Mouse (Mus musculus): ENCODE results near the gene Mlh3. TPM values are rescaled to one million over a fixed set of nuclear protein-coding genes. Genes with fewer than 3 reads are reported as not detected.

Gene Mlh3
- 1 to 10 TPM; 8.3 to 8.6 TPM for total RNA-seq (2021)
- long read RNA-seq, experiment 1, full-length matches to known transcripts: 1 of 2 reads
- long read RNA-seq, experiment 1, partial matches to known transcripts: 1 of 2 reads
- long read RNA-seq, experiment 1, other reads (novel, unspliced or antisense): 0 of 2 reads
- long read RNA-seq, experiment 2, partial matches to known transcripts: 1 of 3 reads
- long read RNA-seq, experiment 2, other reads (novel, unspliced or antisense): 2 of 3 reads

- peak; percentile 85 to 86 for DNase-seq
- intact Hi-C loops (cut with DNase I): no loop called here
Measured at GRCm38 (mm10) chr12:85270319-85270718, at the start of gene Mlh3. Mlh3 (minus strand) TSS chr12:85270599.

- DNase-seq: peak in 1 of 2 experiments; percentile 21
- intact Hi-C loops (cut with DNase I): no loop called here
Measured at GRCm38 (mm10) chr12:85308651-85309050, 38.3 kb upstream of the Mlh3 start.

- intact Hi-C loops (cut with DNase I): loop anchor here (1.0 to 2.0 kb wide), 3 partner anchors 136 to 213 kb away; no protein-coding TSS in a partner anchor
- peak; percentile 87 to 93 for DNase-seq
Measured at GRCm38 (mm10) chr12:85305247-85305892, 35.0 kb upstream of the Mlh3 start.

GRCm38 (mm10) chr12:85304725-85305124, 34.3 kb upstream of the Mlh3 start:
- DNase-seq: no peak
- intact Hi-C loops (cut with DNase I): loop anchor here (1.0 to 2.0 kb wide), 3 partner anchors 135 to 212 kb away; no protein-coding TSS in a partner anchor

GRCm38 (mm10) chr12:85303256-85303655, 32.9 kb upstream of the Mlh3 start:
- intact Hi-C loops (cut with DNase I): no loop called here
- no peak for DNase-seq

- no peak for DNase-seq
- intact Hi-C loops (cut with DNase I): no loop called here
Measured at GRCm38 (mm10) chr12:85298835-85299180, 28.4 kb upstream of the Mlh3 start.

- intact Hi-C loops (cut with DNase I): no loop called here
- DNase-seq: no peak
Measured at GRCm38 (mm10) chr12:85298127-85298834, 27.9 kb upstream of the Mlh3 start.

GRCm38 (mm10) chr12:85297345-85297997, 27.1 kb upstream of the Mlh3 start:
- intact Hi-C loops (cut with DNase I): no loop called here
- DNase-seq: no peak

- no peak for DNase-seq
- intact Hi-C loops (cut with DNase I): no loop called here
Measured at GRCm38 (mm10) chr12:85296915-85297314, 26.5 kb upstream of the Mlh3 start.

- DNase-seq: no peak
- intact Hi-C loops (cut with DNase I): no loop called here
Measured at GRCm38 (mm10) chr12:85295506-85295905, 25.1 kb upstream of the Mlh3 start.

GRCm38 (mm10) chr12:85292906-85293305, 22.5 kb upstream of the Mlh3 start:
- DNase-seq: no peak
- intact Hi-C loops (cut with DNase I): no loop called here

GRCm38 (mm10) chr12:85292288-85292687, 21.9 kb upstream of the Mlh3 start:
- intact Hi-C loops (cut with DNase I): no loop called here
- DNase-seq: no peak

GRCm38 (mm10) chr12:85291541-85291940, 21.1 kb upstream of the Mlh3 start:
- no peak for DNase-seq
- intact Hi-C loops (cut with DNase I): no loop called here

- DNase-seq: no peak
- intact Hi-C loops (cut with DNase I): no loop called here
Measured at GRCm38 (mm10) chr12:85290633-85291032, 20.2 kb upstream of the Mlh3 start.

- intact Hi-C loops (cut with DNase I): loop anchor here (5.0 kb wide), 2 partner anchors 117 to 147 kb away; no protein-coding TSS in a partner anchor
- DNase-seq: peak in 1 of 2 experiments; percentile 50
Measured at GRCm38 (mm10) chr12:85289157-85290000, 19.0 kb upstream of the Mlh3 start.

- peak; percentile 91 for DNase-seq
- intact Hi-C loops (cut with DNase I): loop anchor here (5.0 kb wide), 2 partner anchors 116 to 146 kb away; no protein-coding TSS in a partner anchor
Measured at GRCm38 (mm10) chr12:85288486-85289156, 18.2 kb upstream of the Mlh3 start, which contains the start of gene Zc2hc1c. Zc2hc1c (plus strand) TSS chr12:85288591.

- peak; percentile 57 to 62 for DNase-seq
- intact Hi-C loops (cut with DNase I): loop anchor here (5.0 kb wide), 2 partner anchors 116 to 146 kb away; no protein-coding TSS in a partner anchor
Measured at GRCm38 (mm10) chr12:85287809-85288485, 17.5 kb upstream of the Mlh3 start, which contains the start of gene Acyp1. Acyp1 (minus strand) TSS chr12:85288438.

GRCm38 (mm10) chr12:85286941-85287340, 16.5 kb upstream of the Mlh3 start:
- intact Hi-C loops (cut with DNase I): loop anchor here (5.0 kb wide), 2 partner anchors 115 to 145 kb away; no protein-coding TSS in a partner anchor
- DNase-seq: peak in 1 of 2 experiments; percentile 44

Measured in heart, postnatal 14 days (tissue).